Mouse (Mus musculus) testis, adult 2 months (tissue): Measurements from ENCODE around the gene Muc2. TPM values are rescaled to one million over a fixed set of nuclear protein-coding genes. Genes with fewer than 3 reads are reported as not detected.
A peak's percentile ranks its signal among the peaks of the same experiment; 100 is the strongest.

Source experiments
- H3K27ac ChIP-seq: fragments of 200-500 bp; 2 replicates; pipeline ENCODE4 v1.5.1; 2012; ENCODE audit warnings: low read depth, low read length; ENCODE audit not compliant: control insufficient read depth, insufficient read depth
- H3K27me3 ChIP-seq: fragments of 200-500 bp; 2 replicates; pipeline ENCODE4 v1.6.1; 2012; ENCODE audit warnings: mild to moderate bottlenecking, low read length, moderate library complexity; ENCODE audit not compliant: control insufficient read depth, insufficient read depth
- H3K36me3 ChIP-seq: fragments of 200-500 bp; 2 replicates; pipeline ENCODE4 v1.6.1; 2012; ENCODE audit warnings: mild to moderate bottlenecking, low read length; ENCODE audit not compliant: control insufficient read depth, insufficient read depth
- H3K4me1 ChIP-seq: fragments of 200-500 bp; 2 replicates; pipeline ENCODE4 v1.6.1; 2012; ENCODE audit warnings: low read length; ENCODE audit not compliant: control insufficient read depth, insufficient read depth
- H3K4me3 ChIP-seq: fragments of 200-500 bp; 2 replicates; pipeline ENCODE4 v1.5.1; 2012; ENCODE audit warnings: low read depth, mild to moderate bottlenecking, low read length, moderate library complexity, mixed read lengths; ENCODE audit not compliant: control insufficient read depth
- CTCF ChIP-seq: fragments of 200-500 bp; IDR thresholded peaks from 2 replicates; pipeline ENCODE4 v1.5.1; 2012; ENCODE audit warnings: low read depth, mild to moderate bottlenecking, inconsistent platforms, low read length, moderate library complexity; ENCODE audit not compliant: control insufficient read depth, insufficient read depth, insufficient replicate concordance
- POLR2A ChIP-seq: fragments of 200-500 bp; IDR thresholded peaks from 2 replicates; pipeline ENCODE4 v1.6.1; 2012; ENCODE audit warnings: low read depth, mild to moderate bottlenecking, inconsistent platforms, low read length, moderate library complexity; ENCODE audit not compliant: control insufficient read depth
- polyA plus RNA-seq: library from polyadenylated mRNA; depleted of rRNA; stranded (reverse); fragments of >200 nt; gene quantifications from 2 replicates; pipeline ENCODE4 v1.2.3, GENCODE M21; 2012

Muc2 gene
- polyA plus RNA-seq, 1 experiment = 1.8 TPM

DNA sequence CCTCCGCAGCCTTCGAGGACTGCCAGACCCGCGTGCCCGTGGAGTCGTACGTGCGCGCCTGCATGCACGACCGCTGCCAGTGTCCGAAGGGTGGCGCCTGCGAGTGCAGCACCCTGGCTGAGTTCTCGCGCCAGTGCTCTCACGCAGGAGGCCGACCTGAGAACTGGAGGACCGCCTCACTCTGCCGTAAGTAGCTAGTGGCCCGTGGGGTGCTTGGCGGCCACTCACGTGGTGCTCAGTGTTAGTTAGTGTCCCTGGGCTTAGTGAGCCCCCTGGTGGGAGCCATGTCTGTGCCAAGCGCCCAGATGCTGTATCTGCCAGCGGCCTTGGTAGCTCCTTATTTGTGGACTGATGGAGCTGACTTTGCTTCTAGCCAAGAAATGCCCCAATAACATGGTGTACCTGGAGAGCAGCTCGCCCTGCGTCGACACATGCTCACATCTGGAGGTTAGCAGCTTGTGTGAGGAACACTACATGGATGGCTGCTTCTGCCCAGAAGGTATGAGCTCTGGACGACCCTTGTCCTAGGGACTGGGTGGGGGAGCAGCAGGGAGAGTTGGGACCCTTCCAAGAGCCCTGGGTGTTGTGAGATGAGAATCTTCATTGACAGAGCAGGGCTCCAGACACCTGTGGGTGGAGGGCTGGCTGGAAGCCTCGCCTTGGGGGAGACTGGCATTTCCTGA is 3.6 kb downstream of the Muc2 start:
- no peaks in the 10 kb centered on the region for H3K36me3 ChIP-seq
- TF ChIP-seq CTCF (no peak), POLR2A (no peak)
- peaks cover 2% of the 10 kb centered on the region; the same call in 1 of the 2 replicates for H3K4me1 ChIP-seq
- no peak overlapping the region for H3K27ac ChIP-seq
- peak overlapping the region; percentile 18 for H3K4me3 ChIP-seq
- H3K27me3 ChIP-seq = no peaks in the 10 kb centered on the region

- Histone ChIP-seq H3K4me1 (peaks cover 2% of the 10 kb centered on the region; the same call in 1 of the 2 replicates), H3K27ac (no peak overlapping the region), H3K27me3 (no peaks in the 10 kb centered on the region), H3K36me3 (no peaks in the 10 kb centered on the region), H3K4me3 (no peak overlapping the region)
- TF ChIP-seq CTCF (no peak), POLR2A (no peak)
These were observed 4.1 kb downstream of the Muc2 start for GRCm38 (mm10) chr7:141694274-141694639.

GRCm38 (mm10) chr7:141696538-141696937 is 6.4 kb downstream of the Muc2 start:
- Histone ChIP-seq H3K27ac (no peak overlapping the region), H3K4me3 (no peak overlapping the region), H3K27me3 (no peaks in the 10 kb centered on the region), H3K4me1 (peaks cover 2% of the 10 kb centered on the region; the same call in 1 of the 2 replicates), H3K36me3 (no peaks in the 10 kb centered on the region)
- TF ChIP-seq CTCF = no peak
- no peak for TF ChIP-seq POLR2A

DNA sequence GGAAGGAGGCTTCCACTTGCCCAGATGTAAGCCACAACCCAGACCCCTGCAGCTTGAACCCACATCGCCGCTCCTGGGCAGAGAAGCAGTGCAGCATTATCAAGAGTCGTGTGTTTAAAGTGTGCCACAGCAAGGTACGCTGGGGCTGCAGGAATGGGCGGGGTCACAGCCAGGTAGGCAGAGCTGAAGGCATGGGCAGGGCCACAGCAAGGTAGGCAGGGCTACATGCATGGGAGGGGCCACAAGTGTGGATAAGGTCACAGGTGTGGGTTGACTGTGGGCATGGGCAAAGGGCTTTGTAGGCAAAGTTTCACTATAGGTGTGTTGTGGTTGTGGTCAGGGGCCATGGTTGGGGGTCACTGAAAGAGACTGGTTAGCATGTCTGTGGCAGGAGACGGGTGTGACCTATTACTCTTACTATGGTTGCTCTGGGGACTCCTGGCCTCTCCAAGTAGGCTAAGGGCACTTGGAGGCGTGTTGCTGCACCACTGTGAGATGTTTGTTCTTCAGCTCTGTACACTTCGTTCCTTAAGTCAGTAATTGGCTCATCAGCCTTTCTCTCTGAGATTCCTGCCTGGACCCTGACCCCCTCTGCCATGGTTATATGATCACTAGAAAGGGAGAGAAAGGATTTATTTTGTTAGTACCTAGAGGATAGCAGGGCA is 9.5 kb downstream of the Muc2 start:
- Histone ChIP-seq H3K4me3 (no peak overlapping the region), H3K4me1 (no peaks in the 10 kb centered on the region), H3K27ac (no peak overlapping the region), H3K27me3 (no peaks in the 10 kb centered on the region), H3K36me3 (no peaks in the 10 kb centered on the region)
- TF ChIP-seq CTCF (no peak), POLR2A (no peak)

GRCm38 (mm10) chr7:141747451-141748100 is 57.4 kb downstream of the Muc2 start:
- Histone ChIP-seq H3K4me1 (no peaks in the 10 kb centered on the region), H3K36me3 (no peaks in the 10 kb centered on the region), H3K27me3 (no peaks in the 10 kb centered on the region), H3K27ac (no peak overlapping the region), H3K4me3 (no peak overlapping the region)
- TF ChIP-seq CTCF (no peak), POLR2A (no peak)

- Histone ChIP-seq H3K36me3 (no peaks in the 10 kb centered on the region), H3K4me1 (no peaks in the 10 kb centered on the region), H3K27ac (no peak overlapping the region), H3K27me3 (no peaks in the 10 kb centered on the region), H3K4me3 (no peak overlapping the region)
- TF ChIP-seq POLR2A = no peak
- no peak for TF ChIP-seq CTCF
These were observed 62.4 kb downstream of the Muc2 start for GRCm38 (mm10) chr7:141752513-141752912.

DNA sequence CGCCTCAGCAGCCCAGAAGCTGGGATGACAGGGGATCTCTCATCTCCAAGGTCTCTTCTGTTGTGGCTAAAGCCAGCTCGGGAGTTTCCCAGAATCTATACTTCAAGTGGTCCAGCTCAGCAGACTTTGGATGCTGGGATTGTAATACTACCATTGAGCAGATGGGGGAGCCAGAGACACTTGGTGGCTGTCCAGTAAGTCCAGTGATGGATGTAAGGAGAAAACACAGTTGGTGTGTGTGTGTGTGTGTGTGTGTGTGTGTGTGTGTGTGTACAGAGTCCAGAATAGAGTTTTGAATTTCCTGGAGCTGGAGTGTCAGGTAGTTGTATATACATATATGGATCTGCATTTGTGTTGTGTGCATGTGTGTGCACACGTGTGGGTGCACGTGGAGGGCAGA is 65.7 kb downstream of the Muc2 start:
- Histone ChIP-seq H3K4me1 (no peaks in the 10 kb centered on the region), H3K36me3 (no peaks in the 10 kb centered on the region), H3K4me3 (no peak overlapping the region), H3K27ac (no peak overlapping the region), H3K27me3 (no peaks in the 10 kb centered on the region)
- TF ChIP-seq CTCF (no peak), POLR2A (no peak)
